ENCODE assay signal across 8 mouse cellular contexts in genomic region chr3:52104208-52104607, GRCm38 (mm10). TPM values are rescaled to one million over a fixed set of nuclear protein-coding genes. Genes with fewer than 3 reads are reported as not detected.
DNase-seq lines count a peak whose midpoint lies in the region; ATAC-seq lines count a peak whose summit lies in the region.

No protein-coding gene starts in this region.

- peak overlapping the region; percentile 70 for H3K4me2 ChIP-seq in kidney, embryonic 16.5 days (replicated peaks; ENCODE audit: low read depth, low read length)
- peak overlapping the region; percentile 86 for H3K4me2 ChIP-seq in hindbrain, embryonic 14.5 days (replicated peaks)
- peak overlapping the region; percentile 78 for H3K4me2 ChIP-seq in midbrain, embryonic 15.5 days

- H3K27ac ChIP-seq in kidney, embryonic 16.5 days (ENCODE audit: low read length): peak overlapping the region; percentile 99
- peak overlapping the region; percentile 99 for H3K27ac ChIP-seq in hindbrain, embryonic 14.5 days
- H3K27ac ChIP-seq in midbrain, embryonic 15.5 days: peak overlapping the region; percentile 99

- peak overlapping the region; percentile 89 for H3K4me3 ChIP-seq in kidney, embryonic 16.5 days (ENCODE audit: low read length)
- peak overlapping the region; percentile 85 for H3K4me3 ChIP-seq in hindbrain, embryonic 14.5 days (replicated peaks; ENCODE audit: low read length)
- peak overlapping the region; percentile 50 for H3K4me3 ChIP-seq in midbrain, embryonic 15.5 days

- 0% methylated on average over 16 of the region's 16 CpGs for WGBS in kidney, embryonic 16.5 days
- under 1% methylated on average over 16 of the region's 16 CpGs for WGBS in hindbrain, embryonic 14.5 days
- under 1% methylated on average over 16 of the region's 16 CpGs for WGBS in midbrain, embryonic 15.5 days

- ATAC-seq in kidney, embryonic 16.5 days (ENCODE audit: low FRiP score, low TSS enrichment): no peak
- no peak for ATAC-seq in hindbrain, embryonic 14.5 days (ENCODE audit: low FRiP score)
- no peak for ATAC-seq in midbrain, embryonic 15.5 days (replicated peaks)

- no peaks in the 10 kb centered on the region for H3K36me3 ChIP-seq in kidney, embryonic 16.5 days (ENCODE audit: insufficient read depth, low read length)
- H3K36me3 ChIP-seq in hindbrain, embryonic 14.5 days (replicated peaks; ENCODE audit: control insufficient read depth, insufficient read depth): no peaks in the 10 kb centered on the region
- no peaks in the 10 kb centered on the region for H3K36me3 ChIP-seq in midbrain, embryonic 15.5 days (replicated peaks)

- H3K9me3 ChIP-seq in kidney, embryonic 16.5 days (ENCODE audit: low read length): no peaks in the 10 kb centered on the region
- no peaks in the 10 kb centered on the region for H3K9me3 ChIP-seq in hindbrain, embryonic 14.5 days (ENCODE audit: control insufficient read depth, low read length)
- no peaks in the 10 kb centered on the region for H3K9me3 ChIP-seq in midbrain, embryonic 15.5 days

- H3K4me1 ChIP-seq in kidney, embryonic 16.5 days (ENCODE audit: insufficient read depth, low read length): peaks cover 14% of the 10 kb centered on the region; the same call in 1 of the 2 replicates
- H3K4me1 ChIP-seq in hindbrain, embryonic 14.5 days (replicated peaks; ENCODE audit: control insufficient read depth, insufficient read depth, low read length): peaks cover 5% of the 10 kb centered on the region
- peaks cover 13% of the 10 kb centered on the region for H3K4me1 ChIP-seq in midbrain, embryonic 15.5 days

- H3K9ac ChIP-seq in kidney, embryonic 16.5 days (replicated peaks; ENCODE audit: low read length): peak overlapping the region; percentile 95
- peak overlapping the region; percentile 89 for H3K9ac ChIP-seq in hindbrain, embryonic 14.5 days
- H3K9ac ChIP-seq in midbrain, embryonic 15.5 days: peak overlapping the region; percentile 64

- DNase-seq in kidney, adult 11 months: no peak
- peak; percentile 10 for DNase-seq in c-Kit-positive CD71-positive TER-119-positive erythroid progenitor cells, embryonic 14.5 days (ENCODE audit: low spot score)
- no peak for DNase-seq in hindbrain, embryonic 14.5 days (ENCODE audit: low spot score)
- DNase-seq in embryo, embryonic 11 days: no peak
- no peak for DNase-seq in cerebellum, adult 11 months
- DNase-seq in gastrocnemius, postnatal 4 days (ENCODE audit: low spot score in 2 of 2): no peak

- H3K27me3 ChIP-seq in kidney, embryonic 16.5 days (ENCODE audit: insufficient read depth, low read length): no peaks in the 10 kb centered on the region
- no peaks in the 10 kb centered on the region for H3K27me3 ChIP-seq in hindbrain, embryonic 14.5 days (ENCODE audit: control insufficient read depth, insufficient read depth, low read length)
- H3K27me3 ChIP-seq in midbrain, embryonic 15.5 days (replicated peaks): no peaks in the 10 kb centered on the region

RNA-seq across cellular contexts. Expression of gene Maml3, which starts 0.7 kb away (rescaled TPM):
- 6.7 and 8.1 TPM in 2 replicates for polyA plus RNA-seq in kidney, embryonic 16.5 days (2015; fragmentation: Nextera tagmentation; extraction: Ambion mirVana)
- 6.6 and 8.0 TPM in 2 replicates for polyA plus RNA-seq in hindbrain, embryonic 14.5 days (2014; fragmentation: Nextera tagmentation; extraction: Ambion mirVana)
- 7.7 and 8.6 TPM in 2 replicates for polyA plus RNA-seq in midbrain, embryonic 15.5 days (2015; fragmentation: Nextera tagmentation; extraction: Ambion mirVana)
- total RNA-seq in gastrocnemius, postnatal 4 days (2021): 1 to 10 TPM; 6.5 to 7.3 TPM
